ENCODE assay signal across 22 mouse cellular contexts in genomic region chr11:32379910-32380309, GRCm38 (mm10). TPM values are rescaled to one million over a fixed set of nuclear protein-coding genes. Genes with fewer than 3 reads are reported as not detected.
DNase-seq lines count a peak whose midpoint lies in the region; ATAC-seq and TF ChIP-seq lines count a peak whose summit lies in the region.
"Had no signal": no experiment of that assay in that cellular context is flagged by ENCODE, and none has a peak within 500 bp of the region (broad histone marks: within the 10 kb centered on the region; RNA-seq: fewer than 3 reads in every experiment).

No protein-coding gene starts in this region.

- H3K9me3 ChIP-seq in forebrain, embryonic 10.5 days, result no peaks in the 10 kb centered on the region; the same call in 1 of the 2 replicates
- no peaks in the 10 kb centered on the region for H3K9me3 ChIP-seq in forebrain, embryonic 14.5 days (replicated peaks; ENCODE audit: control insufficient read depth, low read length)
- no peaks in the 10 kb centered on the region for H3K9me3 ChIP-seq in limb, embryonic 13.5 days
- H3K9me3 ChIP-seq in limb, embryonic 10.5 days (replicated peaks), result no peaks in the 10 kb centered on the region
- H3K9me3 ChIP-seq: embryonic facial prominence, embryonic 12.5 days; embryonic facial prominence, embryonic 15.5 days; forebrain, embryonic 12.5 days; forebrain, embryonic 15.5 days had no signal

- no peak for ATAC-seq in forebrain, embryonic 14.5 days
- no peak for ATAC-seq in limb, embryonic 13.5 days (ENCODE audit: low FRiP score, low read depth)
- ATAC-seq: forebrain, embryonic 15.5 days; forebrain, postnatal 0 days had no signal

- H3K27ac ChIP-seq in forebrain, embryonic 10.5 days, result peak overlapping the region; percentile 4; the same call in 1 of the 2 replicates
- no peak overlapping the region for H3K27ac ChIP-seq in forebrain, embryonic 14.5 days (ENCODE audit: low read depth, low read length)
- peak overlapping the region; percentile 33; the same call in 1 of the 2 replicates for H3K27ac ChIP-seq in limb, embryonic 13.5 days
- no peak overlapping the region for H3K27ac ChIP-seq in limb, embryonic 10.5 days
- H3K27ac ChIP-seq: embryonic facial prominence, embryonic 12.5 days; embryonic facial prominence, embryonic 15.5 days; forebrain, embryonic 12.5 days; forebrain, embryonic 15.5 days had no signal

- H3K9ac ChIP-seq in forebrain, embryonic 14.5 days (ENCODE audit: low read length), result no peak overlapping the region
- no peak overlapping the region for H3K9ac ChIP-seq in limb, embryonic 13.5 days
- H3K9ac ChIP-seq: embryonic facial prominence, embryonic 12.5 days; embryonic facial prominence, embryonic 15.5 days; forebrain, embryonic 12.5 days; forebrain, embryonic 15.5 days; forebrain, postnatal 0 days had no signal

- H3K4me1 ChIP-seq in forebrain, embryonic 10.5 days, result peaks cover 52% of the 10 kb centered on the region
- H3K4me1 ChIP-seq in forebrain, embryonic 14.5 days (ENCODE audit: control insufficient read depth, insufficient read depth, low read length), result 0 out of 2 replicates have a peak, but pooled peaks cover 3% of the 10 kb centered on the region
- peaks cover 33% of the 10 kb centered on the region for H3K4me1 ChIP-seq in limb, embryonic 13.5 days
- H3K4me1 ChIP-seq in limb, embryonic 10.5 days, result peaks cover 13% of the 10 kb centered on the region

- TF ChIP-seq POLR2A in myocyte (IDR thresholded peaks at IDR 0.05; ENCODE audit: insufficient read length, low read depth), result no peak

- DNase-seq in adrenal gland, postnatal 14 days, result peak; percentile 40
- no peak for DNase-seq in adrenal gland, postnatal 4 days (ENCODE audit: low spot score in 2 of 2)
- DNase-seq in forebrain, embryonic 10.5 days (ENCODE audit: extremely low spot score, low spot score), result no peak
- DNase-seq in forebrain, embryonic 14.5 days (ENCODE audit: low spot score), result no peak
- no peak for DNase-seq in limb, embryonic 10.5 days (ENCODE audit: low spot score)
- DNase-seq in ovary, postnatal 10 days (ENCODE audit: low spot score), result no peak
- DNase-seq: adrenal gland, postnatal 10 days; cerebellum, adult 11 months; cerebellum, adult 18-20 months; cerebellum, adult 8-10 months; cerebellum, adult 9-11 months; cerebellum, postnatal 14 days; cerebellum, postnatal 36 days; embryo, embryonic 11 days; forebrain, postnatal 0 days had no signal

- no peak overlapping the region for H3ac ChIP-seq in myocyte (ENCODE audit: control insufficient read depth, insufficient read length)

- H3K4me3 ChIP-seq in forebrain, embryonic 10.5 days, result no peak overlapping the region
- no peak overlapping the region for H3K4me3 ChIP-seq in forebrain, embryonic 14.5 days (ENCODE audit: low read depth, low read length)
- H3K4me3 ChIP-seq in limb, embryonic 13.5 days, result no peak overlapping the region
- H3K4me3 ChIP-seq in limb, embryonic 10.5 days, result no peak overlapping the region
- no peak overlapping the region for H3K4me3 ChIP-seq in myocyte
- H3K4me3 ChIP-seq: embryonic facial prominence, embryonic 12.5 days; embryonic facial prominence, embryonic 15.5 days; erythroblast, embryonic 14.5 days; forebrain, embryonic 12.5 days; forebrain, embryonic 15.5 days had no signal

- H3K79me2 ChIP-seq in myocyte (ENCODE audit: control insufficient read depth, insufficient read depth), result peaks cover 5% of the 10 kb centered on the region

- H3K36me3 ChIP-seq in forebrain, embryonic 10.5 days (replicated peaks), result peaks cover 78% of the 10 kb centered on the region
- H3K36me3 ChIP-seq in forebrain, embryonic 14.5 days (ENCODE audit: control insufficient read depth, insufficient read depth, low read length), result peaks cover 47% of the 10 kb centered on the region
- H3K36me3 ChIP-seq in limb, embryonic 13.5 days, result peaks cover 57% of the 10 kb centered on the region
- peaks cover 86% of the 10 kb centered on the region for H3K36me3 ChIP-seq in limb, embryonic 10.5 days
- peaks cover 35% of the 10 kb centered on the region for H3K36me3 ChIP-seq in myocyte (ENCODE audit: control insufficient read depth, insufficient read depth)

- H3K27me3 ChIP-seq in forebrain, embryonic 10.5 days (ENCODE audit: poor library complexity, severe bottlenecking), result no peaks in the 10 kb centered on the region
- no peaks in the 10 kb centered on the region for H3K27me3 ChIP-seq in forebrain, embryonic 14.5 days (replicated peaks; ENCODE audit: control insufficient read depth, insufficient read depth, low read length)
- no peaks in the 10 kb centered on the region for H3K27me3 ChIP-seq in limb, embryonic 13.5 days
- no peaks in the 10 kb centered on the region for H3K27me3 ChIP-seq in limb, embryonic 10.5 days (ENCODE audit: low read depth, poor library complexity, severe bottlenecking)
- H3K27me3 ChIP-seq in myocyte (ENCODE audit: control insufficient read depth, insufficient read depth, insufficient read length), result no peaks in the 10 kb centered on the region
- H3K27me3 ChIP-seq: embryonic facial prominence, embryonic 12.5 days; embryonic facial prominence, embryonic 15.5 days; forebrain, embryonic 12.5 days; forebrain, embryonic 15.5 days had no signal

- H3K4me2 ChIP-seq in forebrain, embryonic 14.5 days (ENCODE audit: low read length), result no peak overlapping the region
- no peak overlapping the region for H3K4me2 ChIP-seq in limb, embryonic 13.5 days (replicated peaks)
- H3K4me2 ChIP-seq in myocyte (ENCODE audit: low read depth), result no peak overlapping the region
- H3K4me2 ChIP-seq: embryonic facial prominence, embryonic 12.5 days; embryonic facial prominence, embryonic 15.5 days; forebrain, embryonic 12.5 days; forebrain, embryonic 15.5 days had no signal

TF ChIP-seq in myocyte, 11 proteins besides CTCF, POLR2A, EP300 and RAD21:
- TF ChIP-seq USF1 (IDR thresholded peaks at IDR 0.05; ENCODE audit: low read depth) (no peak), POLR2AphosphoS2 (IDR thresholded peaks at IDR 0.05; ENCODE audit: insufficient read length, low read depth) (no peak), MYOD1 (IDR thresholded peaks at IDR 0.05; ENCODE audit: control insufficient read depth in 1 of 3, insufficient read length in 2 of 3, low read depth in 2 of 3) (peak in 2 of 3 experiments; percentile 38 to 60), MYOG (IDR thresholded peaks at IDR 0.05; ENCODE audit: control insufficient read depth in 1 of 3, insufficient read depth in 1 of 3, insufficient read length in 2 of 3, low read depth in 2 of 3) (peak in 2 of 3 experiments; percentile 54 to 56), CEBPB (IDR thresholded peaks at IDR 0.05; ENCODE audit: insufficient read depth, poor library complexity, severe bottlenecking) (no peak)

RNA-seq across cellular contexts. Expression of gene Sh3pxd2b, which starts 32.3 kb away (rescaled TPM):
- 8.9 and 11.1 TPM in 2 replicates for total RNA-seq in adrenal gland, postnatal 14 days (2021)
- 10 to 100 TPM; 23.4 to 29.2 TPM for total RNA-seq in adrenal gland, postnatal 4 days (2021)
- 23.0 and 23.4 TPM in 2 replicates for polyA plus RNA-seq in forebrain, embryonic 10.5 days (2016; fragmentation: Nextera tagmentation; extraction: Ambion mirVana)
- 13.4 and 17.0 TPM in 2 replicates for polyA plus RNA-seq in forebrain, embryonic 14.5 days (2014; fragmentation: Nextera tagmentation; extraction: Ambion mirVana)
- 25.9 and 31.3 TPM in 2 replicates for polyA plus RNA-seq in limb, embryonic 13.5 days (2015; fragmentation: Nextera tagmentation; extraction: Ambion mirVana)
- 25.0 and 31.3 TPM in 2 replicates for polyA plus RNA-seq in limb, embryonic 10.5 days (2016; fragmentation: Nextera tagmentation; extraction: Ambion mirVana)
- 22.3 TPM for polyA plus RNA-seq in myocyte (2012; fragmentation: generic; extraction: Trizol)

Comparison
In these comparisons a context has a peak if more than half of its experiments do, and no peak if none do; other contexts are left out.
1. H3K27ac ChIP-seq: peak in forebrain, embryonic 10.5 days (single experiment) and limb, embryonic 13.5 days (single experiment); none in forebrain, embryonic 14.5 days (single experiment) and limb, embryonic 10.5 days (single experiment).